Mouse (Mus musculus) cortical plate, adult 2 months (tissue): ENCODE results near the gene Entpd5. TPM values are rescaled to one million over a fixed set of nuclear protein-coding genes. Genes with fewer than 3 reads are reported as not detected.
A peak's percentile ranks its signal among the peaks of the same experiment; 100 is the strongest.
"Not testable (repeated sequence)": the region's sequence is repeated elsewhere in the genome, so short reads cannot be mapped to it uniquely, and the experiment has no call there.

Experiments used
- H3K27ac ChIP-seq: fragments of 200-500 bp; 2 replicates; pipeline ENCODE4 v1.5.1; 2012; ENCODE audit warnings: low read length, control low read depth, inconsistent platforms; ENCODE audit not compliant: insufficient read depth
- H3K4me1 ChIP-seq: fragments of 200-500 bp; 2 replicates; pipeline ENCODE4 v1.6.1; 2011; ENCODE audit warnings: low read length; ENCODE audit not compliant: control insufficient read depth, insufficient read depth
- H3K4me3 ChIP-seq: fragments of 200-500 bp; 2 replicates; pipeline ENCODE4 v1.5.1; 2011; ENCODE audit warnings: mild to moderate bottlenecking, low read length, control low read depth; ENCODE audit not compliant: insufficient read depth
- CTCF ChIP-seq: fragments of 200-500 bp; IDR thresholded peaks from 2 replicates; pipeline ENCODE4 v1.5.1; 2011; ENCODE audit warnings: mild to moderate bottlenecking, control low read depth, low read length; ENCODE audit not compliant: insufficient read depth; ENCODE audit errors: extremely low read depth
- POLR2A ChIP-seq: fragments of 200-500 bp; IDR thresholded peaks from 2 replicates; pipeline ENCODE4 v1.6.1; 2011; ENCODE audit warnings: mild to moderate bottlenecking, low read length, control low read depth; ENCODE audit not compliant: insufficient read depth; ENCODE audit errors: extremely low read depth
- polyA plus RNA-seq: library from polyadenylated mRNA; depleted of rRNA; stranded (reverse); fragments of >200 nt; gene quantifications from 2 replicates; pipeline ENCODE4 v1.2.3, GENCODE M21; 2012; rRNA removed

Gene Entpd5
- polyA plus RNA-seq, 1 experiment: 20.3 TPM

DNA sequence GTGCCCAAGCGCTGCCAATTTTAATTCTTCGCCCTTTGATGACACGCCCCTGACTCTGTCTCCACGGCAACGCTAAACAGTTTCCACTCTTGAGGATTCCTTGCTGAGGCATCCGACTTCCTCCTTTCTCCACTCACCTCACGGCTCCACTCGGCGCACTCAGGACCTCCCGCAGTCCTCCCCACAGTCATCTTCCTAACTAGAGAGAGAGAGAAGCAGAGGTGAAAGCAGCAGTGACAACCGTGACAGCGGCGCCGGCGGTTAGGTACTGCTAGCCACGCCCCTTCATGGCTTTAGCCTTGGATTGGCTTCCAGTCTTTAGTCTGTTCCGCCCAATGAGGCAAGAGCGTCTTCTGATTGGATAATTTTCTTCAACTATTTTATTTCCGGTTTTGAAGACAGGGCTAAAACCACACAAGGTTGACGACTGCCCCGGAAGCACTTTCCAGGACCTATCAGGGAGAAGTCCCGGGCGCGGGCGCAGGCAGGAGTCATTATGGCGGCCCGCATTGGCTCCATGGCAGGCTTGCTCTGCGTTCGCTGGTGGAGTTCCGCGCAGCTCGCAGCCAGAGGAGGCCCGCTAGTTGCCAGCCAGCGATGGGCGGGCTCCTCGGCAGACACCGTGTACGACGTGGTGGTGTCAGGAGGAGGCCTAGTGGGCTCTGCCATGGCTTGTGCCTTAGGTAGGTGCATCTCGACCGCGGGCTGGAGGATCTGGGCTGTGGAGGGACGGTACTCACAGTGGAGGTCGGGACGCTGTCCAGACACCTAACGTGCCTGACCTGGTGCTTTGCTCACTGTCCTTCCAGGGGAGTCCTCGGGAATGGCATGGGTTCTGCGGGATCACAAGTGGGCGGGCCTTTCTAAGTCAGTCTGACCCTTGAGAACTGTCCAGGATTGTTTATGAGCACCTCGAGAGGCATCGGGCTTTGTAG lies 47.0 kb downstream of the Entpd5 start, which contains the start of the genes Coq6 and Fam161b:
Gene Coq6 (plus strand): TSS at position 103 of the 935 bp plus-strand sequence.
Gene Fam161b (minus strand): TSS at position 279 of the 935 bp plus-strand sequence.
- H3K27ac ChIP-seq: no peak within 1 kb of the TSS
- peaks cover 3% of the 10 kb centered on the region; the same call in 1 of the 2 replicates for H3K4me1 ChIP-seq
- TF ChIP-seq CTCF: no peak
- TF ChIP-seq POLR2A: peak; percentile 85
- H3K4me3 ChIP-seq: peak within 1 kb of the TSS; percentile 64

GRCm38 (mm10) chr12:84358699-84359098 lies 50.1 kb downstream of the Entpd5 start:
- H3K4me3 ChIP-seq, H3K4me1 ChIP-seq: not testable (repeated sequence)

DNA sequence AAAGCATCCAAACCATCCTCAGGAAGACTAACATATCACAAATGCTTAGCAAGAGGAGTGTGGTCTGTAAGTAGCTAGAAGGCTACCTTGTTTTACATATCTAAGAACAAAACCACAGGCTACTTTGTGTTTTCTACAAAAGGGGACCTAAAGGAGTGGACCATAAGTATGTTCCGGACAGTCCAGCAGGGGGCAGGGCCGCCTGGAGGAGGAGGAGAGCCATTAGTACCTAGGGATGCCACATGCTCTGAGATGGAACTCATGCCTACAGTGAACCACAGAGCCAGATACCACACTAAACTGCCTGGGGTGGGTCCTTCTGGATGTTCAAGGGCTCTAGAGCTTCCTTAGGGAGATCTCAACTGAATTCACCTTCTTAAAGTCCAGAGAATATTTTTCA lies 61.6 kb downstream of the Entpd5 start:
- no peak overlapping the region for H3K4me3 ChIP-seq
- peak; percentile 33; the same call in 1 of the 2 replicates for TF ChIP-seq CTCF
- TF ChIP-seq POLR2A: no peak
- H3K4me1 ChIP-seq: no peaks in the 10 kb centered on the region
- H3K27ac ChIP-seq: no peak overlapping the region

More at GRCm38 (mm10) chr12:84358699-84359098, 50.1 kb downstream of the Entpd5 start:
- not testable (repeated sequence) for H3K27ac ChIP-seq

GRCm38 (mm10) chr12:84336963-84337625 lies 71.7 kb downstream of the Entpd5 start:
- Histone ChIP-seq H3K4me3 (no peak overlapping the region), H3K4me1 (no peaks in the 10 kb centered on the region), H3K27ac (no peak overlapping the region)
- TF ChIP-seq CTCF (no peak), POLR2A (no peak)

- TF ChIP-seq POLR2A (no peak), CTCF (no peak)
These were observed 81.7 kb downstream of the Entpd5 start for GRCm38 (mm10) chr12:84327111-84327512.

More at GRCm38 (mm10) chr12:84327111-84327512, 81.7 kb downstream of the Entpd5 start:
- H3K4me1 ChIP-seq: no peaks in the 10 kb centered on the region
- H3K4me3 ChIP-seq: no peak overlapping the region
- no peak overlapping the region for H3K27ac ChIP-seq

Other genes starting within 250 kb of the Entpd5 start
- 6.9 and 7.3 TPM in 2 replicates for gene Elmsan1, start 190.1 kb downstream of the Entpd5 start, polyA plus RNA-seq
- gene Ptgr2, start 123.8 kb downstream of the Entpd5 start, polyA plus RNA-seq: 30.3 and 31.0 TPM in 2 replicates
- 36.0 and 36.4 TPM in 2 replicates for gene Zfp410, start 92.2 kb downstream of the Entpd5 start, polyA plus RNA-seq
- gene Coq6, start 47.4 kb downstream of the Entpd5 start, polyA plus RNA-seq: 31.7 and 33.2 TPM in 2 replicates
- 14.6 and 15.6 TPM in 2 replicates for gene Fam161b, start 47.2 kb downstream of the Entpd5 start, polyA plus RNA-seq
- 7.5 and 7.8 TPM in 2 replicates for gene Bbof1, start within 50 bp of the Entpd5 start, polyA plus RNA-seq
- 14.4 and 15.1 TPM in 2 replicates for gene Rnf113a2, start 8.2 kb upstream of the Entpd5 start, polyA plus RNA-seq
- 55.8 and 56.9 TPM in 2 replicates for gene Aldh6a1, start 42.0 kb upstream of the Entpd5 start, polyA plus RNA-seq
- 31.4 and 41.0 TPM in 2 replicates for gene Lin52, start 42.4 kb upstream of the Entpd5 start, polyA plus RNA-seq
- gene Vsx2, start 160.7 kb upstream of the Entpd5 start, polyA plus RNA-seq: 0.25 TPM in 2 replicates
- 23.6 and 24.8 TPM in 2 replicates for gene Abcd4, start 208.4 kb upstream of the Entpd5 start, polyA plus RNA-seq
- 0.17 TPM in 1 of 2 replicates, not detected in the other for gene Vrtn, start 232.0 kb upstream of the Entpd5 start, polyA plus RNA-seq